Mouse (Mus musculus) limb, embryonic 12.5 days (tissue): ENCODE data around the gene Ypel3. TPM values are rescaled to one million over a fixed set of nuclear protein-coding genes. Genes with fewer than 3 reads are reported as not detected.

Source experiments
- ATAC-seq: fragments of 200-750 bp; cut with Nextera tagmentation; 2 replicates; pipeline ENCODE4 v1.8.0; 2017; ENCODE audit warnings: low read depth, moderate TSS enrichment; ENCODE audit not compliant: insufficient number of reproducible peaks, insufficient read depth, low FRiP score, low TSS enrichment
- H3K27ac ChIP-seq: fragments of 300-500 bp; sonication (generic); 2 replicates; pipeline ENCODE4 v1.5.1; 2016; ENCODE audit warnings: mild to moderate bottlenecking, moderate library complexity
- H3K27me3 ChIP-seq: fragments of 300-500 bp; sonication (generic); 2 replicates; pipeline ENCODE4 v1.6.1; 2016; ENCODE audit warnings: mild to moderate bottlenecking, moderate library complexity
- H3K36me3 ChIP-seq: fragments of 300-500 bp; sonication (generic); 2 replicates; pipeline ENCODE4 v1.6.1; 2016; ENCODE audit warnings: mild to moderate bottlenecking, moderate library complexity
- H3K4me1 ChIP-seq: fragments of 300-500 bp; sonication (generic); replicated peaks from 2 replicates; pipeline ENCODE4 v1.6.1; 2016
- H3K4me2 ChIP-seq: fragments of 300-500 bp; sonication (generic); 2 replicates; pipeline ENCODE4 v1.6.1; 2016; ENCODE audit warnings: mild to moderate bottlenecking, moderate library complexity
- H3K4me3 ChIP-seq: fragments of 300-500 bp; sonication (generic); replicated peaks from 2 replicates; pipeline ENCODE4 v1.5.1; 2016; ENCODE audit warnings: mild to moderate bottlenecking
- H3K9ac ChIP-seq: fragments of 300-500 bp; sonication (generic); replicated peaks from 2 replicates; pipeline ENCODE4 v1.6.1; 2016; ENCODE audit warnings: mild to moderate bottlenecking, moderate library complexity
- H3K9me3 ChIP-seq: fragments of 300-500 bp; sonication (generic); 2 replicates; pipeline ENCODE4 v1.6.1; 2016; ENCODE audit warnings: mild to moderate bottlenecking, moderate library complexity
- WGBS: fragments of 180-500 bp; shearing (Covaris S2); methylation state at CpG from one replicate; pipeline ENCODE4 v1.1.7; 2016; 5-methylcytosine and 5-hydroxymethylcytosine counted together
- polyA plus RNA-seq: library from polyadenylated mRNA; unstranded; fragments of >200 nt; fragmentation: Nextera tagmentation; extraction: Ambion mirVana; gene quantifications from 2 replicates; pipeline ENCODE4 v1.2.1, GENCODE M21; 2016

Ypel3 gene
- polyA plus RNA-seq, 1 experiment from 2014 or later = 104 TPM

GRCm38 (mm10) chr7:126801057-126801422 lies 24.3 kb downstream of the Ypel3 start:
- H3K4me3 ChIP-seq = no peak overlapping the region
- 95% methylated on average over 16 of the region's 16 CpGs for WGBS
- H3K27me3 ChIP-seq = no peaks in the 10 kb centered on the region
- peaks cover 49% of the 10 kb centered on the region for H3K36me3 ChIP-seq
- no peak overlapping the region; the same call in 1 of the 2 replicates for H3K4me2 ChIP-seq
- peak overlapping the region; percentile 31 for H3K9ac ChIP-seq
- peaks cover 33% of the 10 kb centered on the region for H3K4me1 ChIP-seq
- no peak for ATAC-seq
- no peak overlapping the region; the same call in 1 of the 2 replicates for H3K27ac ChIP-seq
- H3K9me3 ChIP-seq = no peaks in the 10 kb centered on the region

DNA sequence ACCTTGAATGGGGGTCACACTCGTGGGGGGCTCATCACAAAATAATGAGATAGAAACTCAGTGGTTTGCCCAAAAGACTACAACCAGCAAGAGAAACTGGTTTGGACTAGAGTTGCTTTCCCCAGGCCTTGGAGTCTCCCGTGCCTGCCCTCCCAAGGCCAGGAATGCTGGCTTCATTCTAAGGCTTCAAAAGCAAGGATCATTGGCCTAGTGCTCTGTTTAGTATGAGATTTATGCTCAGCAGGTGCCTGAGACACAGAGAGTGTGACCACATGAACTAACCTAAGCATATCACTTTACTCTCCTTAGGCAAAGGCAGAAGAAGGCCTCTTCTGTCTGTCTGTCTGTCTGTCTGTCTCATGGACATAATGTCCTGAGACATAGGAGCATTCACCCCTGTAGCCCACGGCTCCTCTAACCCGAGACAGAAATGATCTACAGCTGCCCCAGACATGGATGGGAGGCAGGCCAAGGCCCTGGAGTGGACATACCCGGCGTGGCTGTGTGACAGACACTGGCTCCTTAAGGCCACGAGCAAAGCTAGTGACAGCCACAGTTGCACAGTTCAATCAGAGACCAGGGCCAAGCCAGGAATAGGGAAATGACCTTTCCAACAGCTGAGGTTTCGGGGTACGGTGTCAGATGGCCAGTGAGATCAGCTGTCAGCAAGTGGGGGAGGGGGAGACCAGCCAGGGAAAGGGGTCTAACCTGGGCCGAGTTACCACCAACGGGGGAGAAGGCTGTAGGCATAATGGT lies 25.6 kb downstream of the Ypel3 start:
- no peaks in the 10 kb centered on the region for H3K27me3 ChIP-seq
- no peaks in the 10 kb centered on the region for H3K9me3 ChIP-seq
- H3K4me2 ChIP-seq = no peak overlapping the region
- ATAC-seq = no peak
- H3K27ac ChIP-seq = no peak overlapping the region; the same call in 1 of the 2 replicates
- no peak overlapping the region for H3K9ac ChIP-seq
- peaks cover 26% of the 10 kb centered on the region for H3K4me1 ChIP-seq
- H3K36me3 ChIP-seq = peaks cover 43% of the 10 kb centered on the region
- no peak overlapping the region for H3K4me3 ChIP-seq
- WGBS = 82% methylated on average over 11 of the region's 11 CpGs

GRCm38 (mm10) chr7:126803181-126803580 lies 26.4 kb downstream of the Ypel3 start:
- peaks cover 39% of the 10 kb centered on the region for H3K36me3 ChIP-seq
- H3K9me3 ChIP-seq = no peaks in the 10 kb centered on the region
- H3K4me1 ChIP-seq = peaks cover 26% of the 10 kb centered on the region

GRCm38 (mm10) chr7:126803751-126804150 lies 27.0 kb downstream of the Ypel3 start:
- H3K27me3 ChIP-seq = no peaks in the 10 kb centered on the region
- no peak overlapping the region for H3K4me3 ChIP-seq
- ATAC-seq = no peak
- H3K9ac ChIP-seq = no peak overlapping the region
- H3K27ac ChIP-seq = 0 out of 2 replicates have a peak overlapping the region, but pooled peaks have one; percentile 41
- peaks cover 31% of the 10 kb centered on the region for H3K4me1 ChIP-seq
- H3K36me3 ChIP-seq = peaks cover 39% of the 10 kb centered on the region
- no peak overlapping the region for H3K4me2 ChIP-seq
- H3K9me3 ChIP-seq = no peaks in the 10 kb centered on the region

More at GRCm38 (mm10) chr7:126803181-126803580, 26.4 kb downstream of the Ypel3 start:
- no peak overlapping the region for H3K4me3 ChIP-seq
- no peak overlapping the region for H3K27ac ChIP-seq
- H3K27me3 ChIP-seq = no peaks in the 10 kb centered on the region
- no peak overlapping the region for H3K4me2 ChIP-seq
- no peak for ATAC-seq
- 89% methylated on average over 6 of the region's 6 CpGs for WGBS
- H3K9ac ChIP-seq = no peak overlapping the region

- Histone ChIP-seq H3K4me1 (peaks cover 24% of the 10 kb centered on the region), H3K9me3 (no peaks in the 10 kb centered on the region), H3K4me3 (no peak overlapping the region), H3K27ac (no peak overlapping the region), H3K9ac (no peak overlapping the region), H3K27me3 (no peaks in the 10 kb centered on the region), H3K36me3 (peaks cover 39% of the 10 kb centered on the region), H3K4me2 (no peak overlapping the region)
- 82% methylated on average over 6 of the region's 6 CpGs for WGBS
- no peak for ATAC-seq
These were observed 30.2 kb downstream of the Ypel3 start for GRCm38 (mm10) chr7:126806956-126807355.

DNA sequence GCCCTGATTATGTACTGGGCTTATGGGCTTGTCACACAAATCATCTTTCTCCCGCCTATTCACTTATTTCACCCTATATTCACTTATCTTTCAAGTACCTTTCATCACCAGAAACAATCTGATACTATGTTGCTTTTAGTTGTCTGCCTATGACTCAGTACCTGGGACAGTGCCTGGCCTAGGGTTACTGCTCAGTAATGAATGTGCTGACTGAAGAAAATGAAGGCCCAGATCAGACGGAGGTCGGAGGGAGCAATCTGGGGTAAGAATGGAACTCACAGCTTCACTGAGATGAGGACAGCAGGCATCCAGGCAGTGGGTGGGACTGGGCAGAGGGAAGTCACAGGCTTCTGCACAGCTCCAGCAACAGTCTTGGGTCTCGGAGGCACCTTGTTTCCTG lies 30.6 kb downstream of the Ypel3 start:
- Histone ChIP-seq H3K4me2 (peak overlapping the region; percentile 85), H3K27me3 (no peaks in the 10 kb centered on the region), H3K9ac (peak overlapping the region; percentile 81; the same call in 1 of the 2 replicates), H3K4me3 (no peak overlapping the region), H3K9me3 (no peaks in the 10 kb centered on the region), H3K36me3 (peaks cover 38% of the 10 kb centered on the region), H3K4me1 (peaks cover 24% of the 10 kb centered on the region), H3K27ac (no peak overlapping the region)
- ATAC-seq = no peak
- 72% methylated on average over 4 of the region's 4 CpGs for WGBS

- WGBS = 0% methylated on average over 43 of the region's 43 CpGs
- peaks cover 23% of the 10 kb centered on the region for H3K36me3 ChIP-seq
- peak; percentile 90 for ATAC-seq
- H3K4me2 ChIP-seq = peak overlapping the region; percentile 85
- H3K27ac ChIP-seq = peak overlapping the region; percentile 85
- peak overlapping the region; percentile 81 for H3K9ac ChIP-seq
- peaks cover 24% of the 10 kb centered on the region for H3K4me1 ChIP-seq
- peak overlapping the region; percentile 72 for H3K4me3 ChIP-seq
- H3K27me3 ChIP-seq = peaks cover 7% of the 10 kb centered on the region; the same call in 1 of the 2 replicates
- H3K9me3 ChIP-seq = no peaks in the 10 kb centered on the region
These were observed 32.1 kb downstream of the Ypel3 start for GRCm38 (mm10) chr7:126808703-126809455.

- Histone ChIP-seq H3K4me3 (0 out of 2 replicates have a peak overlapping the region, but pooled peaks have one; percentile 72), H3K36me3 (peaks cover 15% of the 10 kb centered on the region), H3K9ac (no peak overlapping the region), H3K27me3 (peaks cover 9% of the 10 kb centered on the region; the same call in 1 of the 2 replicates), H3K4me1 (peaks cover 24% of the 10 kb centered on the region), H3K9me3 (no peaks in the 10 kb centered on the region), H3K4me2 (peak overlapping the region; percentile 85), H3K27ac (no peak overlapping the region)
- 64% methylated on average over 5 of the region's 5 CpGs for WGBS
- ATAC-seq = no peak
These were observed 33.1 kb downstream of the Ypel3 start for GRCm38 (mm10) chr7:126809723-126810369.

- Histone ChIP-seq H3K9me3 (no peaks in the 10 kb centered on the region), H3K4me1 (no peaks in the 10 kb centered on the region), H3K4me2 (no peak overlapping the region), H3K4me3 (no peak overlapping the region), H3K27ac (no peak overlapping the region), H3K36me3 (no peaks in the 10 kb centered on the region), H3K27me3 (peaks cover 9% of the 10 kb centered on the region; the same call in 1 of the 2 replicates), H3K9ac (no peak overlapping the region)
- WGBS = 73% methylated on average over 8 of the region's 8 CpGs
- no peak for ATAC-seq
These were observed 39.0 kb downstream of the Ypel3 start for GRCm38 (mm10) chr7:126815726-126816222.

- H3K9me3 ChIP-seq = no peaks in the 10 kb centered on the region
- ATAC-seq = no peak
- no peaks in the 10 kb centered on the region for H3K4me1 ChIP-seq
- H3K4me3 ChIP-seq = no peak overlapping the region
- H3K4me2 ChIP-seq = no peak overlapping the region
- WGBS = 82% methylated on average over 8 of the region's 8 CpGs
- H3K9ac ChIP-seq = no peak overlapping the region
- no peaks in the 10 kb centered on the region for H3K36me3 ChIP-seq
- H3K27ac ChIP-seq = no peak overlapping the region
- peaks cover 9% of the 10 kb centered on the region; the same call in 1 of the 2 replicates for H3K27me3 ChIP-seq
These were observed 39.7 kb downstream of the Ypel3 start for GRCm38 (mm10) chr7:126816494-126816893.

DNA sequence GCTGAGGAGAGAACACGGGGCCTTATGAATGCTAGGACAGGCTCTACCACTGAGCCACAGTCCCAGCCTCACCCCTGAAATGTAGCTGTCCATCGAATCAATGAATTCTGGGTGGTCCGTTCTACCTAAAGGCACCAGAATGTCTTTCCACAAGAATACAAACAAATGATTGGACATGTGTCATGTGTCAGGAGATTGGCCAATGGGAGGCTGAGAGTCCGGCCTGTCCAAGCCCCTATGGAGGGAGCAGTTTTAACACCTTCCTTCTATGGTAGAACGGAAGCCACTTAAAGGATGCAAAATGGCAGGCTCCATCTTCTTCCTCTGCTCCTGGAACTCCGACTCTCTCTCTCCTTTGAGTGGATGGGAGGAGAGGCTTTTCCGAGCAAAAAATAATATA lies 40.8 kb downstream of the Ypel3 start:
- Histone ChIP-seq H3K4me3 (no peak overlapping the region), H3K9me3 (no peaks in the 10 kb centered on the region), H3K4me2 (no peak overlapping the region), H3K27ac (no peak overlapping the region), H3K36me3 (no peaks in the 10 kb centered on the region), H3K4me1 (0 out of 2 replicates have a peak, but pooled peaks cover under 1% of the 10 kb centered on the region), H3K9ac (no peak overlapping the region), H3K27me3 (peaks cover 16% of the 10 kb centered on the region)
- 88% methylated on average over 7 of the region's 7 CpGs for WGBS
- no peak for ATAC-seq
